Mouse (Mus musculus) neural tube, embryonic 15.5 days (tissue): ENCODE measurements around the gene Taok3. TPM values are rescaled to one million over a fixed set of nuclear protein-coding genes. Genes with fewer than 3 reads are reported as not detected.

ENCODE experiments used
- ATAC-seq: fragments of 200-750 bp; cut with Nextera tagmentation; 2 replicates; pipeline ENCODE4 v1.8.0; 2017; ENCODE audit warnings: mild to moderate bottlenecking, moderate TSS enrichment, moderate library complexity; ENCODE audit not compliant: low FRiP score
- H3K27ac ChIP-seq: fragments of 300-500 bp; sonication (generic); replicated peaks from 2 replicates; pipeline ENCODE4 v1.5.1; 2015; ENCODE audit warnings: mild to moderate bottlenecking, inconsistent platforms
- H3K27me3 ChIP-seq: fragments of 300-500 bp; sonication (generic); replicated peaks from 2 replicates; pipeline ENCODE4 v1.6.1; 2015; ENCODE audit warnings: inconsistent platforms
- H3K36me3 ChIP-seq: fragments of 300-500 bp; sonication (generic); 2 replicates; pipeline ENCODE4 v1.6.1; 2015; ENCODE audit warnings: inconsistent platforms
- H3K4me1 ChIP-seq: fragments of 300-500 bp; sonication (generic); 2 replicates; pipeline ENCODE4 v1.6.1; 2015; ENCODE audit warnings: inconsistent platforms
- H3K4me2 ChIP-seq: fragments of 300-500 bp; sonication (generic); 2 replicates; pipeline ENCODE4 v1.6.1; 2015; ENCODE audit warnings: inconsistent platforms, mild to moderate bottlenecking, moderate library complexity
- H3K4me3 ChIP-seq: fragments of 300-500 bp; sonication (generic); replicated peaks from 2 replicates; pipeline ENCODE4 v1.5.1; 2015; ENCODE audit warnings: mild to moderate bottlenecking, inconsistent platforms
- H3K9ac ChIP-seq: fragments of 300-500 bp; sonication (generic); replicated peaks from 2 replicates; pipeline ENCODE4 v1.6.1; 2015; ENCODE audit warnings: mild to moderate bottlenecking, inconsistent platforms
- H3K9me3 ChIP-seq: fragments of 300-500 bp; sonication (generic); replicated peaks from 2 replicates; pipeline ENCODE4 v1.6.1; 2016; ENCODE audit warnings: inconsistent platforms
- WGBS: fragments of 180-500 bp; shearing (Covaris S2); methylation state at CpG from one replicate; pipeline ENCODE4 v1.1.7; 2015; ENCODE audit warnings: mixed read lengths; 5-methylcytosine and 5-hydroxymethylcytosine counted together
- polyA plus RNA-seq: library from polyadenylated mRNA; unstranded; fragments of >200 nt; fragmentation: Nextera tagmentation; extraction: Ambion mirVana; gene quantifications from 2 replicates; pipeline ENCODE4 v1.2.1, GENCODE M21; 2015

The Taok3 gene
- polyA plus RNA-seq, 1 experiment from 2014 or later: 63.8 TPM

DNA sequence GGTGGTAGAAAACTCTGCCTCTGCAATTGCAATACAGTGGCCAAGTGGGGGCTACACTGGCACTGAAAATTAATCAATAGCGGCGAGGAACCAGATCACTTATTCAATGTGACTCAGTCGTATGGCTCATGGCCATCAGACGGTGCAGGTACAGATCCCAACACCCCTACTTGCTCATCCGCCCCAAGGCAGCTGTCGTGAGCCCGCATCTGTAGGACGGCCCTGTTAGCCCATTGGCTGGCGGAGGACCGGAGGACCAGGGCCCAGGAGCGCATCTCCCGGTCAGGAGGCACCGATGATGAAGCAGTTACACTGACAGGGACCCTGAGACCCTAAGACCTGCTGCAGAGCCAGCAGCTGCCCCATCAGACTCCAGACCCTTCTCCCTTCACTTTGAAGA lies 11.2 kb upstream of the Taok3 start:
- Histone ChIP-seq H3K4me2 (no peak overlapping the region), H3K27me3 (no peaks in the 10 kb centered on the region), H3K9ac (no peak overlapping the region), H3K9me3 (no peaks in the 10 kb centered on the region), H3K4me3 (no peak overlapping the region), H3K36me3 (peaks cover 87% of the 10 kb centered on the region), H3K4me1 (peaks cover 3% of the 10 kb centered on the region), H3K27ac (no peak overlapping the region)
- no peak for ATAC-seq
- 99% methylated on average over 13 of the region's 13 CpGs for WGBS

DNA sequence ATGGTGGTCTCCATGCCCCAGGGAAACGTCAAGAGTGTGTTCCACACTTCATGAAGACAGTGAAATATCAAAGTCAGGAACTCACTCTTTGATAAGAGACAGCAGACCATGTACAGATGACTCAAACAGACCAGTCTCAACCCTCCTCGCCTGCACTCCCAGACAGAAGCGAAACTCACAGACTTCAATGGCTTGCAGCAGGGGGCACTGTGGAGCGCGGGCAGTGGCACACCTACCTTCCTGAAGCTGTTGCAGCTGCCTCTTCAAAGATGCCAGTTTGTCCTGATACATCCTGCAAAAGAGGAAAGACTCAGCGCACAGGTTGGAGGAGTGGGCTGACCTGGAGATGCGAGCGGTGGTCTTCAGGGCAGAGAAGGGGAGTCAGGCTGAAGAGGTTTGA lies 10.4 kb upstream of the Taok3 start:
- Histone ChIP-seq H3K27me3 (no peaks in the 10 kb centered on the region), H3K9me3 (no peaks in the 10 kb centered on the region), H3K36me3 (peaks cover 81% of the 10 kb centered on the region), H3K4me1 (peaks cover 11% of the 10 kb centered on the region), H3K9ac (no peak overlapping the region), H3K4me3 (no peak overlapping the region), H3K4me2 (no peak overlapping the region), H3K27ac (no peak overlapping the region)
- ATAC-seq: no peak
- WGBS: 92% methylated on average over 8 of the region's 8 CpGs

- Histone ChIP-seq H3K27ac (no peak overlapping the region), H3K36me3 (peaks cover 66% of the 10 kb centered on the region), H3K9me3 (no peaks in the 10 kb centered on the region), H3K4me3 (no peak overlapping the region), H3K27me3 (no peaks in the 10 kb centered on the region), H3K4me2 (no peak overlapping the region), H3K9ac (no peak overlapping the region), H3K4me1 (peaks cover 18% of the 10 kb centered on the region)
- no peak for ATAC-seq
- 94% methylated on average over 16 of the region's 16 CpGs for WGBS
Measured at GRCm38 (mm10) chr5:117111064-117111773, 8.7 kb upstream of the Taok3 start.

DNA sequence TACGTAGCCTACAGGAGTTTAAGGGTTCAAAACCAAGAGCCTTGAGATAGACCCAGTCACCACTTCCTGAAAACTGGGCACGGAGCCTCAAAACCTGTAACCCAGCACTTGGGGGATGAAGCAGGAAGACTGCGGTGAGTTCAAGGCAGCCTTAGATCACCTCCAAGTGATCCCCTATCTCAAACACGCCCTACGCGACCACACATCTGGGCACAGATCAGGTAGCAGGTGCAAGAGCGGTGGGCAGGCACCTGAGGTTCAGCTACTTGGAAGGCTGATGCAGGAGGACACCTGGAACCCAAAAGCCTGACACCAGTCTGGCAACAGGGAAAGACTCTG lies 8.2 kb upstream of the Taok3 start:
- Histone ChIP-seq H3K4me1 (peaks cover 19% of the 10 kb centered on the region), H3K27me3 (no peaks in the 10 kb centered on the region), H3K4me2 (no peak overlapping the region), H3K9me3 (no peaks in the 10 kb centered on the region), H3K9ac (no peak overlapping the region), H3K4me3 (no peak overlapping the region), H3K36me3 (peaks cover 61% of the 10 kb centered on the region), H3K27ac (no peak overlapping the region)
- 97% methylated on average over 7 of the region's 7 CpGs for WGBS
- no peak for ATAC-seq

DNA sequence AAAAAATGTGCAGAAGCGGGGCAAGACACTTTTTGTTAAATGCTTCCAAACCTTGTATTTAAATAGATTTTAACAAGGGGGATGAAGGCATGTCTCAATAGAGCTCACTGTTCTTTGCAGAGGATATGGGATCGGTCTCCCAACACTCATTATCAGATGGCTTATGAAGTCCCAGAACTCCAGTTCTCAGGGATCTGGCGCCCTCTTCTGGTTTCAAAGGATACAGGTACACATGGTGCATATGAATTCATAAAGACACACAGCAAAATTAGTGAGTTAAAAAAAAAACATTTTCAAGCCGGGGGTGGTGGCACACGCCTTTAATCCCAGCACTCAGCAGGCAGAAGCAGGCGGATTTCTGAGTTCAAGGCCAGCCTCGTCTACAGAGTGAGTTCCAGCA lies 6.6 kb upstream of the Taok3 start:
- ATAC-seq: no peak
- H3K9ac ChIP-seq: no peak overlapping the region
- WGBS: 95% methylated on average over 7 of the region's 7 CpGs
- peaks cover 45% of the 10 kb centered on the region for H3K36me3 ChIP-seq
- H3K4me3 ChIP-seq: no peak overlapping the region
- peaks cover 19% of the 10 kb centered on the region for H3K4me1 ChIP-seq
- H3K9me3 ChIP-seq: no peaks in the 10 kb centered on the region
- H3K27me3 ChIP-seq: no peaks in the 10 kb centered on the region
- no peak overlapping the region for H3K4me2 ChIP-seq
- no peak overlapping the region for H3K27ac ChIP-seq

- H3K4me1 ChIP-seq: peaks cover 26% of the 10 kb centered on the region
- peak overlapping the region; percentile 81 for H3K4me3 ChIP-seq
- WGBS: 5% methylated on average over 16 of the region's 16 CpGs
- H3K36me3 ChIP-seq: peaks cover 33% of the 10 kb centered on the region
- H3K9me3 ChIP-seq: no peaks in the 10 kb centered on the region
- H3K4me2 ChIP-seq: peak overlapping the region; percentile 95
- no peak for ATAC-seq
- H3K9ac ChIP-seq: peak overlapping the region; percentile 80
- H3K27me3 ChIP-seq: no peaks in the 10 kb centered on the region
- H3K27ac ChIP-seq: peak overlapping the region; percentile 92
Measured at GRCm38 (mm10) chr5:117114581-117115192, 5.2 kb upstream of the Taok3 start.

DNA sequence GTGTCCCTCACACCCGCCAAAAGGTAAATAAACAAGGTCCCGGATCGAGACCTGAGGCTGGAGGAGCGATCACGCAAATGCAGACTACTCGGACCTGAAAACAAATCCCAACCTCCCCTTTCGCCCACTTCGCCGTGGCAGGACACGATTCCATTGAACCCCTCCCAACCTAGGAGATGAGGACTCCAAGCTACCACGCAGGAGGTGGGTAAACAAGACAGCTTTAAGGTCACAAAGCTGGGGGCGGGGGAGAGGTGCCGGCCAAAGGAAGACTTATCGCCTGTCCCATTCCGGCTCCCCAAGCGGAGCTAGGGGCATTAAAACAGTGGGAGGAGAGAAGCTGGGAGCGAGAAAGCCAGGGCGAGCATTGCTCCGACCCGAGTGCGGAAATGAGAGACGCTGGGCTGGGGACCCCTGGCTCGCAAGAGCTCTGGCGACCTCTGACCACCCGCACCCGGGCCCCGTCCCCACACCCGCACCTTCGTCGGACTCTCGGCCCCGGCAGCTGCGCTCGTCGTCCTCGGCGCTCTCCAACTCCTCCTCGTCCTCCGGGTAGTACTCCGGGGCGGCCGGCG lies 4.6 kb upstream of the Taok3 start:
- peak overlapping the region; percentile 80 for H3K9ac ChIP-seq
- peak overlapping the region; percentile 81 for H3K4me3 ChIP-seq
- peak overlapping the region; percentile 92 for H3K27ac ChIP-seq
- no peaks in the 10 kb centered on the region for H3K9me3 ChIP-seq
- under 1% methylated on average over 43 of the region's 43 CpGs for WGBS
- ATAC-seq: peak; percentile 22
- peaks cover 29% of the 10 kb centered on the region for H3K36me3 ChIP-seq
- H3K4me1 ChIP-seq: peaks cover 26% of the 10 kb centered on the region
- H3K27me3 ChIP-seq: no peaks in the 10 kb centered on the region
- peak overlapping the region; percentile 95 for H3K4me2 ChIP-seq

DNA sequence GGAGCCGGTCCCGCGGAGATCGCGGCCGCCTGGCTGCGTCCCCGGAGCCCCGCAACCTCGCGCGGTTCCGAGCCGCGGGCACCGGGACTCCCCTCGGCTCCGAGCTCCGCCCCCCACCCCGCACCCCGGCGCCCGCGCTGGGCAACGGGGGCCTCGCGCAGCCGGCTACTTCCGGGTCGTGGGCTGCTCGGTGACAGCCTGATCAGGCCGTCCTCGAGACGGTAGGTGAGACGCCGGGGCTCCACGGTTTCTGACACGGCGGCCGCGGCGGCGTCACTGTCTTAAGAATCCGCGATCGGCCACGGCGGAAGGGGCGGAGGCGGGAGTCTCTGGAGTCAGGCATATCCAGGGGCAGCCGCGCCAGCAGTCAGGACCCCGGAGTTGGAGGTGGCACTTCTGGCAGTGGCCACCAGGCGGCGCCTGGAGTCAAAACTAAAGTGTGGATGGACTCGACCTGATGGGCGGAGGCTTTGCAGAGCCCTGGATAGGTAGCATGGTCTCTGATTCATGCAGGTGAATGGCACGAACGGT lies 4.0 kb upstream of the Taok3 start, which contains the start of gene Suds3:
TSS of gene Suds3 (minus strand) at position 278 of the 531 bp plus-strand sequence.
- Histone ChIP-seq H3K27ac (peak within 1 kb of the TSS; percentile 92), H3K9me3 (no peaks in the 10 kb centered on the region), H3K27me3 (peaks cover 1% of the 10 kb centered on the region; the same call in 1 of the 2 replicates), H3K9ac (peak within 1 kb of the TSS; percentile 80), H3K4me3 (peak within 1 kb of the TSS; percentile 81), H3K36me3 (peaks cover 28% of the 10 kb centered on the region), H3K4me1 (peaks cover 32% of the 10 kb centered on the region), H3K4me2 (peak within 1 kb of the TSS; percentile 95)
- WGBS: under 1% methylated on average over 59 of the region's 59 CpGs
- ATAC-seq: peak; percentile 80

GRCm38 (mm10) chr5:117116660-117117059 lies 3.3 kb upstream of the Taok3 start:
- Histone ChIP-seq H3K9ac (no peak overlapping the region), H3K4me1 (peaks cover 39% of the 10 kb centered on the region), H3K27me3 (peaks cover 6% of the 10 kb centered on the region; the same call in 1 of the 2 replicates), H3K27ac (no peak overlapping the region), H3K9me3 (no peaks in the 10 kb centered on the region), H3K4me3 (no peak overlapping the region), H3K4me2 (peak overlapping the region; percentile 95; the same call in 1 of the 2 replicates), H3K36me3 (peaks cover 21% of the 10 kb centered on the region)
- ATAC-seq: no peak
- WGBS: 71% methylated on average over 2 of the region's 2 CpGs

GRCm38 (mm10) chr5:117117241-117117640 lies 2.7 kb upstream of the Taok3 start:
- Histone ChIP-seq H3K4me3 (no peak overlapping the region), H3K36me3 (peaks cover 16% of the 10 kb centered on the region), H3K27ac (peak overlapping the region; percentile 33; the same call in 1 of the 2 replicates), H3K9ac (no peak overlapping the region), H3K4me2 (no peak overlapping the region), H3K4me1 (peaks cover 41% of the 10 kb centered on the region), H3K27me3 (peaks cover 6% of the 10 kb centered on the region; the same call in 1 of the 2 replicates), H3K9me3 (no peaks in the 10 kb centered on the region)
- ATAC-seq: no peak
- 75% methylated on average over 2 of the region's 2 CpGs for WGBS

DNA sequence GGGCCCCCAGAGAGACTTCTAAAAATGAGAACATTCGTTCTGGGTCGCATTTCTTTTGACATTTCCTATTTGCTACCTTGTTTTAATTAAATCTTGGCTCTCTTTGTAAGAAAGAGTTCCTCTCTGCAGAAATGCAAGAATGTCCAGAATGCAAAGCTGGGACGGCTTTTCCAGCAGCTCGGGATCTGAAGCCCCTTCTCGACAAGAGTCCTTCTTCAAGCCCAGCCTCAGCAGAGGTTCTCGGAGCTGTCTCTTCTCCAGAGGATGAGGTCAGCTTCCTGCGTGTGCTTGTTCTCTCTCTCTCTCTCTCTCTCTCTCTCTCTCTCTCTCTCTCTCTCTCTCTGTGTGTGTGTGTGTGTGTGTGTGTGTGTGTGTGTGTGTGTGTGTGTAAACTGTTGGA lies 2.2 kb upstream of the Taok3 start:
- Histone ChIP-seq H3K9me3 (no peaks in the 10 kb centered on the region), H3K4me3 (no peak overlapping the region), H3K27me3 (peaks cover 6% of the 10 kb centered on the region; the same call in 1 of the 2 replicates), H3K4me1 (peaks cover 41% of the 10 kb centered on the region), H3K27ac (no peak overlapping the region), H3K36me3 (peaks cover 11% of the 10 kb centered on the region), H3K4me2 (no peak overlapping the region), H3K9ac (no peak overlapping the region)
- no peak for ATAC-seq
- WGBS: 60% methylated on average over 7 of the region's 7 CpGs
